Mouse (Mus musculus) neutrophil, adult 83 days (primary cell): ENCODE data around the gene Vmn1r39. TPM values are rescaled to one million over a fixed set of nuclear protein-coding genes. Genes with fewer than 3 reads are reported as not detected.

Source experiments
- total RNA-seq, 2 experiments: library from RNA; stranded (reverse); gene quantifications; one replicate each; pipeline ENCODE4 v1.2.4; 2023

Gene Vmn1r39
- not detected for total RNA-seq

DNA sequence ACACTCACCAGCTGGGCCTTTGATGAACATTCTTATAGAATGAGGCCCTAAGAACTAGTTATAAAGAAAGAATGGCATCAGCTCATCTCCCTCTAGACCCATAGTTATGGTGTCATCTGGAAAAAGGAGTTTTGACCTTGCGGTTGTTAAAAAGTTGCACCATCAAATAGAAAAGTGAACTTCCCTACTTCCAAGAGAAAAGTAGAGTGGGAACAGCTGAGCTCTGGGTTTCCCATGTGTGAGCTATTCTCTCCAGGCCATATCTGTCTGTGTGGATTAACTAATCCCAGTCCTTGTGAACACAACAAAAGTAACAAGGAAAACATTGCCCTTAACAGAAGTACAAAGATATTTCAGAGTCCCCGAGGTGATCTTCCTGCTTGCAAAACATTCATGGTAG lies at the start of gene Vmn1r39:
Gene Vmn1r39, minus strand, starts transcription at position 101 of the 400 bp plus-strand sequence.

DNA sequence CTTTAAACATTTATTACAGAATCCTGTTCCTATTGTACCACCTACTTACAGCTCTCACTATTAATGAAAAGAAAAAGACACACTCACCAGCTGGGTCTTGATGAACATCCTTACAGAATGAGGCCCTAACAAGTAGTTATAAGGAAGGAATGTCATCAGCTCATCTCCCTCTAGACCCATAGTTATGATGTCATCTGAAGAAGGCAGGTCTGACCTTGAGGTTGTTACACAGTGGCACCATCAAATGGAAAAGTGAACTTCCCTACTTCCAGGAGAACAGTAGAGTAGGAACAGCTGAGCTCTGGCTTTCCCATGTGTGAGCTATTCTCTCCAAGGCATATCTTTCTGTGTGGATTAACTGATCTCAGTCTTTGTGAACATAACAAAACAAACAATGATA lies 27.9 kb downstream of the Vmn1r39 start, which contains the start of gene Vmn1r38:
Gene Vmn1r38, minus strand, starts transcription at position 101 of the 400 bp plus-strand sequence.

Other genes starting within 250 kb of the Vmn1r39 start
- not detected for gene Vmn1r33, start 192.3 kb downstream of the Vmn1r39 start, total RNA-seq
- gene Vmn1r34, start 166.7 kb downstream of the Vmn1r39 start, total RNA-seq = not detected
- gene Vmn1r35, start 124.7 kb downstream of the Vmn1r39 start, total RNA-seq = not detected
- not detected for gene Vmn1r36, start 91.4 kb downstream of the Vmn1r39 start, total RNA-seq
- not detected for gene Vmn1r37, start 81.2 kb downstream of the Vmn1r39 start, total RNA-seq
- gene Vmn1r38, start 28.0 kb downstream of the Vmn1r39 start, total RNA-seq = not detected
- 10 to 100 TPM; 61.8 to 63.1 TPM for gene Gng12, start 85.8 kb upstream of the Vmn1r39 start, total RNA-seq
- gene Gadd45a, start 226.8 kb upstream of the Vmn1r39 start, total RNA-seq = 100 to 1,000 TPM; 198 to 237 TPM